Mouse (Mus musculus) B cell, adult 2 months (primary cell): ENCODE results near the gene Rnf214.

Experiments used
- DNase-seq, 2 experiments: peaks; one replicate each; pipeline ENCODE4 v3.0.0; 2022

The Rnf214 gene

DNA sequence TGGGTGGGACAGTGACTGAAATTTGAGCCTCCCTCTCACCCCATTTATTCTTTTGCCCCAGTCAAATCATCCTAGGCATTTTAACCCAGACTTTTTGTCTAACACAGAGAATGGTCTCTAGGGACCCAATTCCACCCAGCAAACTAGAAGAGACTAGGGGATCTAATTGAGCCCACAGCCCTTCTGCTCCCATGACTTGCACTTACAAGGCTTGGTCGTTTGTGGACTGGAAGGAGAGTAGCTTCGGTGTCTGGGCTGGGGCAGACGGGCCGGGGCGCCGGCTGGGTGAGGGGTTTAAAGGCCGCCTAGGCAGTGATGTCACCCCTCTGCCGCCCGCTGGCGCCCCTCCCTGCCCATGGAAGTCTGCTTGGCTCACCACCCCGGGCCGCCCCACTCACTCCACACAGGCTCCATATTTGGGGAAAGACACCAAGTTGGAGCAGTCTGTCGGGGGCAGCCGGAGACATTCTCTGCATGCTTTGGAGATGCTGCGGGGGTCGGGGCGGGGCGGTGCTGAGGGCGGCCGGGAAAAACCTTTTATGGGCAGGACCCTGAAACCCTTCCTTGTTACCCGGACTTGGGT is 29.0 kb upstream of the Rnf214 start, which contains the start of gene Tagln:
Gene Tagln, minus strand, starts transcription at position 431 of the 583 bp plus-strand sequence.
- DNase-seq: no peak

DNA sequence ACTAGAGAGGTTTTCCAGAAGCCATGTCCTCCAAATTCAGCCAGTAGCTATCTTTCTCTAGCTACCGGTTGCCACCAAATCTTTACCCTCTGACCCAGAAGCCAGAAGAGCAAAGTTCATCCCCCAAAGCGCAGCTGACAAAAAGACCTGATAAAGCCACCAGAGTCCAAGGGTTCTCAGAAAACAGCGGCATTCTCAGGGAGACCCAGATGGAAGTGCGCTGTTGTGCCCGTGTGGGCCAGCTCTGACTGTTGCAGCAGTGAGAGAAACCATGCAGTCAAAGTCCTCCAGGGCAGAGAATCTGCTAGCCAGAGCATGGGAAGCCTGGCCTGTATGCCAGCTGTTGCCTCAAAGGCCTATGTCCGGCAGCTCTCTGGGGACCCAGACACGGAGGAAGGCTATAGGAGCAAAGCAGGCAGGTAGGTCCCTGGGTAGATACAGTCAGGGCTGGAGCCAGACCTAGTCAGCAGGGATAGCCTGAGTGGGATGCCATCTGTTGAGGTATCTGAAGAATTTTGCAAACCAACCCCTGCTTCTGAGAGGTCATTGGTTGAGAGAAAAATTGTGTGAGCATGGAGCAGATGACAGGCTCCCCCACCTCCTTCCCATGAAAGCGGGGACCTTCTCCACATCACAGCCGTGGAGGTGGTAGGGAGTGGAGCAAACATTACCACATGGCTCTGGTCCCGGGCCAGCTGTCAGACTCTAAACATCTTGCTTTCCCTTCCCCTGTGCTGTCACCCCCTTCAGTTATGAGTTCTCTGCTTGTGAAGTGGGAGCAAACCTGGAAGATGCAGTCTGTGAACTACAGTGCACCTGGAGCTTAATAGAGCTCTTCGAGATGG is 26.1 kb upstream of the Rnf214 start:
- no peak for DNase-seq

GRCm38 (mm10) chr9:45931958-45932357 is 25.2 kb upstream of the Rnf214 start:
- no peak for DNase-seq

DNA sequence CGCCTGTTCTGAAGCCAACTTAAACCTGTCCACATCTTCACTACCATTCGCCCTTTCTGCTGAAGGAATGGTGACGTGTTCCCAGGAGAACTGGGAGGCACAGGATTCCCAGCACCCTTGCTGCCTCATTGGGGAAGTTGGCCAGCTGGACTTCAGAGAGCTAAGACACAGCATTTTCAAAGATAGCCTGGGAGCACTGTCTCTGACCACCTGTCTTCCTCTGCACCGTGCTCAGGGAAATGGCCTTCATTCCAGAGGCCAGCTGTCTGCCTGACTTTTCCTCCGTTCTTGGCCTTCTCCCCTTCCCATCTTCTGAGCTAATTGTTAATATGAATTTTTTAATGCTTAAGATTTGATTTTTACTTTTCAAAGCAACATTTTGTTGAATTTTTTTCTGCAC is 22.6 kb upstream of the Rnf214 start:
- DNase-seq: no peak

GRCm38 (mm10) chr9:45919895-45920294 is 13.2 kb upstream of the Rnf214 start:
- DNase-seq: no peak

GRCm38 (mm10) chr9:45917041-45917934 is 10.6 kb upstream of the Rnf214 start:
- DNase-seq: no peak

DNA sequence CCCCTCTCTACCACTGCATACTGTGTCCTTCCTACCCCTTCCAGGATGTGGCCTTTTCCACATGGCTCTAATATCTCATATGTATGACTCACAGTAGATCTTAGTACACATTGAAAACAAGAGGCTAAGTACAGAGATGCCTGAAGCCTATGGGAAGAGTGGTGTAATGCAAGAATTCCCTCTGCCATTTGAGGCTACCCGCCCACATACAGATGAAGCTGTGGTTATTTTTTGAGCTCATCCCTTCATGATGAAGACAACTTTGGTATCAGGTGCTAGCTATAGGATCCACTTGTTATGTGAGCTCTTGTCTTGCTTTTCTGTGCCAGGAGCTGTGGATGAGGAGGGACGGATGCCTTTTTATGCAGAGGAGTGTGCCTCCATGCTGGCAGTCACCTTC is 8.9 kb upstream of the Rnf214 start:
- DNase-seq: no peak

DNA sequence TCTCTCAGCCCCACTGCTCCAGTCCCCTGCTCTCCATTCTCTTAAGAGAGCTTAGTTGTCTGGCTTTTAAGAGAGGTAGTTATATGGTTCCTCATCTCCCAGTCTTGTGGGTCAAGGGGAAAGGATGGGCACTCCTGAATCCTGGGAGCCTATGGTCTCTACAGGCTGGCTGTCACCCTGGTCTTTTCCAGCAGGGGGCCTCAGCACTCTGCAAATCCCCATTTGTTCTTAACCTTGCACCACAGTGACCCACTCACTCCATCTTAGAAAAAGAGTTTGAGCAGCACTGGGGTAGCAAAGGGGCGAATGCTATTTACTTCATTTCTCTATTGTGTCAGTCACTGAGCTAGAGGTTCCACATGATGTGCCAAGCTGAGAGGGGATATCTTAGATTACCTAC is 5.0 kb upstream of the Rnf214 start:
- DNase-seq: peak; percentile 77 to 78

GRCm38 (mm10) chr9:45910995-45911394 is 4.3 kb upstream of the Rnf214 start:
- no peak for DNase-seq

DNA sequence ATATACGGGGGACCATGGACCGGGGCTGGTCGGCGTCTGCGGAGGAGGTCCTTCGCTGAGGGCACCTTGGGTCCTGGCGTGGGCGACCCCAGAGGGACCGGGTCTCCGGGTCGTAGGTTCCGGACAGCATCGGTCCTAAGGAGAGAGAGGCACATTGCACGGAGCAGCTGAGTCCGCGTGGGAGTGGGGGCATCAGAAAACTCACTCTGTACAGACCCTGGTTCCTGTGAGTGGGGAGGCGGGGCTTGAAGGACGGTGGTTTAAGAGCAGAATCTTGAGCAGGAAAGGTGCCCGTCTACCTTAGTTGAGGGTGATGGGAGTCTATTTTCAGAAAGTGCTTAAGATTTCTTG is 342 bp upstream of the Rnf214 start:
- peak in 1 of 2 experiments; percentile 37 for DNase-seq

- peak; percentile 18 to 21 for DNase-seq
Measured at GRCm38 (mm10) chr9:45905811-45906237, 887 bp downstream of the Rnf214 start.

DNA sequence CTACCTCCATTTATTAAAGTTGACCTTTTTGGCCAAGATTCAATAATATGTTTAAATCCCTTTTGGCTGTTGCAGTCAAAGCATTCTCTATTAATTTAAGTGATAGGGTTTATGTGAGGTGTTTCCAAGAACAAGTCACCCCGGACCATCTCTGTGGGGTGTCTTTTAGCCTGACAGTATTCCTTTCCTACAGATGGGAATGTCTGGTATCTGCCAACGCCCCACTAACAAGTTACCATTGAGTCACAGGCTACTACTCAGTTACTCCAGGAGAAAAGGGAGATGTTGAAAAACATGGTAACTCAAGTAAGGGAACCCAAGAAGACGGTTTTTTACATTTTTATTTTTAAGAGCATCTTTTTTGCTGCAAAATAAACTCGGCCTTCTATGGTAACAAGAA is 1.5 kb downstream of the Rnf214 start:
- DNase-seq: no peak

DNA sequence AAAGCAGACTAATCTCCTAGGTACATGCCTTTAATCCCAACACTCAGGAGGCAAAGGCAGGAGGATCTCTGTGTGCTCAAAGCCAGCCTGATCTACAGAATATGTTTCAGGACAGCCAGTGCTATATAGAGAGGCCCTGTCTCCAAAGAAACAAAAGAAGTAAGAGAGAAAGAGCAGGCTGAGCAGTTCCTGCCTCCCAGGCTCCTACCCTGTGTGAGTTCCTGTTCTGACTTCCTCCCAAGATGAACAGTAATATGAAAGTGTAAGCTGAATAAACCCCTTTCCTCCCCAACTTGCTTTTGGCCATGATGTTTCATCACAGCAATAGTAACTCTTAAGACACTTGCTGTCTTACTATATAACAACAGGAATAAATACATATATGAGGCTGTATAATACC is 13.0 kb downstream of the Rnf214 start:
- DNase-seq: no peak

DNA sequence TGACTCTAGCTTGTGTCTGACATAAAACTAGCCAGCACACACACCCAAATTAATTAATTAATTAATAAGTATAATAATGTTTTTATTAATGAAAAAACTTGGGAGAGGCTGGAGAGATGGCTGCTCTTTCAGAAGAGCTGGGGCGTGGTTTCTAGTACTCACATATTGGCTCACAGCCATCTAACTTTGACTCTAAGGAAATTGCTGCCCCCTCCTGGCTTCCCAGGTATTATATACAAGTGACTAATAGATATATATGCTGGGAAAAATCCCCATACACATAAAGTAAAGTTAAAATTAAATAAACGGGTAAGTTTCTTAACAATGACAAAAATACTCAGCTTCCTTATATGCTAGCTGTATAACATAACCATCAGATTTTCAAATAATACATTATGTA is 28.8 kb downstream of the Rnf214 start:
- DNase-seq: no peak

- DNase-seq: no peak
Measured at GRCm38 (mm10) chr9:45870265-45870664, 36.4 kb downstream of the Rnf214 start.

DNA sequence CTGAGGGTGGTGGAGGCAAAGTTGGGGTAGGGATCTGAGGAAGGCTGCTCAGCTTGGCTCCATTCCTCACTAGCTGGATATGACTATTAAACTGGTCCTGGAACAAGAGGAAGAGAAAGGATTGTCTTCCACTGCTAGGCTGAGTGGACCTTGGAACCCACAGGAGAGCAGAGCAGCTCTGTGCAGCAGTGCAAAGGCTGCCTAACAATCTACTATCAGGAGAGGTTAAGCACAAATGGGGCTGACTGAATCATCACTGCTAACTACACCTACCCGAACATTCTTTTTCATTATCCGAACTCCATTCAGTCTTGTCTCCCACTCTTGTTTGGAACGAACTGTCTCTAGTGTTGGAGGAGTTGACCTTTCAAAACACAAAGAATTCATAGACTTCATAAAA is 37.5 kb downstream of the Rnf214 start:
- DNase-seq: no peak

DNA sequence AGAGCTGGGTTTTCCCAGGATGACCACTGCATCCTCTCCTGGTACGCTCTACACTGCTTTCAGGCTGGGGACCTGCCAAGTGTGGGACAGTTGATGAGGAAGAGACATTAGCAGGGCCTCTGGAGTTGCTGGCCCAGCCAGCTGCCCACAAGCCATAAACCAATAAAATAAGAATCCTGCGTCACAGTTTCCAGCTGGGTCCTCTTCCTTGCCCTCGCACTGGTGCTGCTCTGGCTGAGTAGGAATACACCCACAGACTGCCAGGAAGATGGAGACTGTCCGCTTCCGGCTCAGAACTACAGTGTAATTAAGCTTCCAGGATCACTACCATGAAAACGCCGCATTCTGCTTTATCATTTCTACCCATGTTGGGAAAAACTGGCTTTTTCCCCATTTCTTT is 44.9 kb downstream of the Rnf214 start:
- no peak for DNase-seq

DNA sequence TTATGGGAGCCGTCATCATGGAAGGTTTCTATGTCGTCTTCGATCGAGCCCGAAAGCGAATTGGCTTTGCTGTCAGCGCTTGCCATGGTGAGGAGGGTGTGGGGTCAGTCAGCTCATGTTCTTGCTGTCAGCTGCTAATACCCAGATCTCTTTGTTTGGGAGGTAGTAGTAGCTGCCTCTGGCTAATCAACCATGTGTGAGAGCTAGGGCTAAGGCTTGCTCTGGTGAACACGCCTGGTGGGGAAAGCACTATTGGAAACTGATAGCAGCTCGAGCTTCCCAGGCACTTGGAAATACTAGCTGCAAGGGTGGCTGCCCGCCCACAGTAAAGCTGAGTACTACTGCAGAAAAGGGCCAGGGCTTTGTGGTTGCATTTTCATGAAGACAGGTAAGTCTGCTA is 47.3 kb downstream of the Rnf214 start:
- DNase-seq: no peak

- DNase-seq: no peak
Measured at GRCm38 (mm10) chr9:45854136-45854535, 52.6 kb downstream of the Rnf214 start.

GRCm38 (mm10) chr9:45853695-45854094 is 53.0 kb downstream of the Rnf214 start:
- DNase-seq: no peak

GRCm38 (mm10) chr9:45851776-45852175 is 54.9 kb downstream of the Rnf214 start:
- no peak for DNase-seq

DNA sequence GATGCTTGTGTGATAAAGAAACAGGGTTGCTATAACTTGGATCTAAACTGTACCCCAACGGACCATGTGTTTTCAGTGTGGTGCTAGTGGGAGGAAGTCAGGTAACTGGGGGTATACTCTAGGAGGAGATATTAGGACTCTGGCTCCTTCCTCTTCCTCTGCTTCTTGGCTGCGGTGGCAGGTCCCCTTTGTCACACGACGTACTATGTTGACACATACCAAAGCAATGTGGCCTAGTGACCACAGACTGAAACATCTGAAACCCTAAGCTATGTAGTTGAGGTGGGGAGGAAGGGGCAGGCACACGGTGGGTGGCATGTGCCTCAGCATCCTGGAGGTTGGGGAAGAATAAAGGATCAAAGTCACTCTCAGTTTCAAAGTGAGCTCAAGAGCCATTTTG is 55.4 kb downstream of the Rnf214 start:
- DNase-seq: no peak

- no peak for DNase-seq
Measured at GRCm38 (mm10) chr9:45850528-45851155, 56.1 kb downstream of the Rnf214 start.
